8 mouse cellular contexts compared by ENCODE assay signal in genomic region chr2:84670569-84670933, GRCm38 (mm10). TPM values are rescaled to one million over a fixed set of nuclear protein-coding genes. Genes with fewer than 3 reads are reported as not detected.
DNase-seq lines count a peak whose midpoint lies in the region; ATAC-seq lines count a peak whose summit lies in the region.

Gene Selenoh (minus strand): TSS chr2:84670770.

- intact Hi-C loops in gastrocnemius, postnatal 14 days (cut with DNase I; ENCODE audit: low total_unique reads) = no loop called here
- intact Hi-C loops in left cerebral cortex, postnatal 10 days (cut with DNase I) = no loop called here

- peak; percentile 99 for ATAC-seq in inflammation-experienced regulatory T-cells, adult 6 months
- ATAC-seq in megakaryocyte-erythroid progenitor cell, adult 5-6 weeks (replicated peaks; ENCODE audit: low FRiP score, low TSS enrichment, poor library complexity, severe bottlenecking) = peak; percentile 94

- peak; percentile 89 for DNase-seq in adipocyte (ENCODE audit: low spot score)
- peak; percentile 94 for DNase-seq in embryo, embryonic 10 days (ENCODE audit: low spot score)
- peak; percentile 82 for DNase-seq in gastrocnemius, postnatal 14 days
- peak; percentile 88 to 93 for DNase-seq in left cerebral cortex, postnatal 10 days (ENCODE audit: extremely low spot score in 1 of 2, low spot score in 2 of 2)
- DNase-seq in right cerebral cortex, postnatal 25 days = peak; percentile 84
- DNase-seq in urinary bladder, postnatal 4 days (ENCODE audit: low spot score in 2 of 2) = peak; percentile 77 to 85

RNA-seq across cellular contexts. Expression of gene Selenoh, which starts in this region (rescaled TPM):
- 10 to 100 TPM; 13.3 to 15.6 TPM for total RNA-seq in gastrocnemius, postnatal 14 days (2021)
- polyA plus RNA-seq in inflammation-experienced regulatory T-cells, adult 6 months (2017; shearing (Covaris generic)) = 100 to 1,000 TPM; 113 to 247 (median 134) TPM
- total RNA-seq in left cerebral cortex, postnatal 10 days (2021) = 10 to 100 TPM; 71.0 to 73.0 TPM
- total RNA-seq in megakaryocyte-erythroid progenitor cell, adult 5-6 weeks (2014; fragmentation: Nextera tagmentation) = 164 and 169 TPM in 2 replicates
- total RNA-seq in megakaryocyte-erythroid progenitor cell, adult 5-6 weeks (2017) = 70.6 and 79.2 TPM in 2 replicates

Comparison
In these comparisons a context has a peak if more than half of its experiments do, and no peak if none do; other contexts are left out.
1. Peak in every context shown above with its lines: DNase-seq and ATAC-seq.
2. RNA of gene Selenoh (total RNA-seq): 70.6 to 169 TPM in megakaryocyte-erythroid progenitor cell, adult 5-6 weeks and 71.0 to 73.0 TPM in left cerebral cortex, postnatal 10 days; 13.3 to 15.6 TPM in gastrocnemius, postnatal 14 days; every median in the first group is over 4 times any median in the second.